Mouse (Mus musculus) gonadal fat pad, adult 2 months (tissue): ENCODE measurements at regions not wholly inside any gene's neighbourhood (a gene's known extent, or its start where the extent isn't known, plus 50 kb on each side); places are given as distances from the start of the nearest gene placed in this dataset.

Experiments
- DNase-seq: peaks from one replicate; pipeline ENCODE4 v3.0.0-alpha.2; 2012; ENCODE audit warnings: low read depth

DNA sequence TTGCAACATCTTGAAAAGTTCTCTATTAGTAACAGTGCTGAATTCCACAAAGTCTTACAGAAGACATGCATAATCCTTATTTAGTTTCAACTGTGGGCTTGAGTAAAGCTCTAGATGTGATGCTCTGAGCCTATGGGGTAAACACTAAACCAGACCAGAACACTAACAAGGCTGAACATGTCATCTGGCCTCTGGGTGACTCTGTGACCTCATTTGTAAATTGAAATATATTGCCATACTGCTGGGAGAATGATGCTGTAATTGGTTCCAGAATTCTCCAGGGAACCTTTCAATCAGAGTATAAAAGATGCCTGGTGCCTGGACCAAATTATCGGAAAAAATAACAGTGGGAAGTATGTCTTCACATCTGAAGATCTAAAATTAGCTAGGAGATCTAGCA is 309.9 kb upstream of the Megf9 start:
- no peak for DNase-seq

GRCm38 (mm10) chr4:70810956-70811316 is 276.1 kb upstream of the Megf9 start:
- no peak for DNase-seq

DNA sequence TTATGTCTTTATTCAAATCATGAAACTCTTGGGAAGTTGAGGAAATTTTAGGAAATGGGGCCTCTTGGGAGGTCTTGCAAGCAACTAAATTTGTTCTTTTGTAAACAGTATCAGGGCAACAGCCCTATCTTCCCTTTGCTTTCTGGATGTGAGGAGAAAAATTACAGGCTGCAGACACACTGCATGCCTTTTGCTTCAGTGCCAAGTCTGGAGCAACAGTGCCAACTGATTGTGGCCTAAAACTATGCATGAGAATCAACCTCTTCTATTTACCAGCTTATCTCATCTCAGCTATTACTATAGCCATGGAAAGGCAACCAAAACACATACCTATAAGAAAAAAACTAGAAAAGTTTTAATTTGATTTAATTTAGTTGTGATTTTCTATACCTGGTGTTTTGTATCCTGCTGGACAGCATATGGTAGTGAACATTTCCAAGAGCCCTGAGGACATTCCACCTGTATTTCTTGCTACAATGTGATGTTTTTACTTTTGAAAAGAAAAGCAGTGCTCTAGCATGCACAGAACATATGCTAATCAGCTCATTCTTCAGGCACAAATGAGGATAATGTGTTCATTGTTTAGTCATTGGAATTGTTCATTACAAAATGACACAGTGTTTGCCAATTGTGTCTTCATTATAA is 275.6 kb upstream of the Megf9 start:
- DNase-seq = no peak

GRCm38 (mm10) chr4:70804925-70805342 is 270.1 kb upstream of the Megf9 start:
- no peak for DNase-seq

DNA sequence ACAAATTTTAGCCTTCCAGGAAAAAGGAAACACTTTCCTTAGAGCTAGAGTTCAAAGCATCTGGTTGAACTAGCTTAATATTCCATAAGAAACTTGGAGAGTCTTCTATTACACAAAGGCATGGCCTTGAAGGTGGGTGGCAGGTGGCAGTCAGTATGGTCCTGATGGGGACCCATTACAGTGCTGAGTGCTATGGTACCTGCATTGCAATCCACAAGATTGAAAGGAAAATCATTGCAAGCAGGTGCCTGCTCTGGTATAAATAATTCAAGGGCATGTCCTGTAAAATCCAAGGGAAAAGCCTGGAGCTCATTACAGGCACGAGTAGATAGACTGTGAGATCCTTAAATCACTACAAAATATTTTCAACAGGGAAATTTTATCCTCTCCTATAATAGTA is 263.7 kb upstream of the Megf9 start:
- no peak for DNase-seq

GRCm38 (mm10) chr4:70797935-70798334 is 263.1 kb upstream of the Megf9 start:
- no peak for DNase-seq

GRCm38 (mm10) chr4:70783487-70783886 is 248.7 kb upstream of the Megf9 start:
- DNase-seq = no peak

- DNase-seq = no peak
Measured at GRCm38 (mm10) chr4:70781591-70781990, 246.8 kb upstream of the Megf9 start.

DNA sequence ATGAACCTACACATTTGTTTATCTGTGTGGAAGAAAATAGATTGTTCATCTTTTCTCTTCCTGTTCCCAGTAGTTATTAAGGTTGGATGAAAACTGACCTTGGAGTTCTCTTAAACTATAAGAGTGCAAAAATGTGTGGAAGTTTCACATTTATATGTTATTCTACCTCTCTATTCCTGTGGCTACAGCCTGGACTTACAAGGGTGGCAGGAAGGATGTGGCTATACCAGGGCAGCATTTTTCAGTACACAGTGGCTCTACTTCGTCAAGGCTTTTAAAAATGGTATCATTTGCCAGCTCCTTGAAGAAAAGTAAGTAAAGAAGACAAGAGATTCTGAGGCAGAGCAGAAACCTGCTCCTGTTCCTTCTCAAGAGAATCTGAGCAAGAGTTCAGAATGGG is 241.5 kb upstream of the Megf9 start:
- DNase-seq = no peak

- DNase-seq = no peak
Measured at GRCm38 (mm10) chr4:70743425-70743824, 208.6 kb upstream of the Megf9 start.

DNA sequence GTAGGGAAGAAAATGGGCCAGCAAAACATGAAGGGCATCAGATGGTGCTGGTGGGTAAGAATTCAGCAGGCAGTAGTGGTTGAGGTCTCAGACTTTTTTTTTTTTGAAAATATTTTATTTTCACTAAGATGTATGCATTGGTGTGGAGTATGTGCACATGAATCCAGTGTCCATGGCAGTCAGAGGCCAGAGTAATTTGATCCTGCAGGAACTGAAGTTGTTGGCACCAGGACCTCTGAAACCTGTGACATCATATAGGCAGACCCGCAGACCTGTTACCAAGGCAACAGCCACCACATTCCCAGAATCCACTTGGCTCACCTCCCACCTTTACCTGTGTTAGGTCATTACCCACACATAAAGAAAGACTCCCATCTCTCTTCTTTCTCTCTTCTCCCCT is 207.2 kb upstream of the Megf9 start:
- DNase-seq = no peak

- no peak for DNase-seq
Measured at GRCm38 (mm10) chr4:70741121-70741520, 206.3 kb upstream of the Megf9 start.

GRCm38 (mm10) chr4:70709126-70709689 is 174.4 kb upstream of the Megf9 start:
- DNase-seq = no peak

- no peak for DNase-seq
Measured at GRCm38 (mm10) chr4:70705128-70705752, 170.4 kb upstream of the Megf9 start.

DNA sequence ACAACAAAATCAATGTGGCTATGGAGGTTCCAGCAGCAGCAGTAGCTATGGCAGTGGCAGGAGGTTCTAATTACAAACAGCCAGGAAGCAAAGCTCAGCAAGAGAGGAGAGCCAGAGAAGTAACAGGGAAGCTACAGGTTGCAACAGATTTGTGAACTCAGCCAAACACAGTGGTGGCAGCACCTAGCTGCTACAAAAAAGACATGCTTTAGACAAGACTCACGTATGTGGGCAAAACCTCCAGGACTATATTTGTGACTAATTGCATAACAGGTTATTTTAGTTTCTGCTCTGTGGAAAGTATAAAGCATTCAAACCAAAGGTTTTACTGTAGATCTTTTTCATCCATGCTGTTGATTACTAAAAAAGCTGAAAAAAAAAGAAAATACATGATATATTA is 166.1 kb upstream of the Megf9 start:
- no peak for DNase-seq

DNA sequence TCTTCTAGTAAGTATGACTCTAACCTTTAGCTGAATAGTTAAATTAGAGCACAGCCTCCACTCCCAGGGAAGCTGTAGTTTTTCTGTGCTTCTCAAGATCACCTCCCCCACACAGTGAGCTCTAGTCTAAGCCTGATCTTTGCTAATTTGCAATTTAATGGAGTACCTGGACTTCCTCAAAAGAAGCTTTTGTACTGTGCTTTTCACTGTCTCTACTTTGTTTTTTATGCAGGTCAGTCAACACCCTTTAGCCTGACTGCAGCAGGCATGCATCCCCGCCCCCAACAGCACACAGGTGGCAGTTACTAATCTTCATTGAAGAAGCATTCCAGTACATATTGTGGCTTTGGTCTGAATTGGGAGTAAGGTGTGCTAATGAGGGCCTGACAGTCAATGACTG is 129.4 kb upstream of the Megf9 start:
- no peak for DNase-seq

GRCm38 (mm10) chr4:70621431-70621837 is 86.6 kb upstream of the Megf9 start:
- peak; percentile 40 for DNase-seq

GRCm38 (mm10) chr4:70619636-70620287 is 85.0 kb upstream of the Megf9 start:
- no peak for DNase-seq

DNA sequence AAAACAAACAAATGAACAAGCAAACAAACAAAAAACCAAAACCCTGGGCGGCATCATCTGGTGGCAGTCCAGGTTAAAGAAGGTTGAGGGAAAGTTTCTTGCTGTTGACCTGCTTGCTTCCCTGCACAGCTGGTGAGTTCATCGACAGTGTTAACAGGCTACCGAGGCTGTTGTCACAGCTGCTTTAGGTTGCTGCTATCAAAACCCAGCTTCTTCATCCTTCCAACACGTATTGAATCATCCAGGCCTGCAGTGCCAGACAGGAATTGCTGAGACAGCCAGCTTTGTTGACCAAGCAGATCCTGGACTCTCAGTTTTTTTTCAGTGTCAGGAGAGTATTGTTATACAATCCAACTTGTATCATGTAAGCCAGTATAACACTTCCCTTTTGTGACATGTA is 81.0 kb upstream of the Megf9 start:
- DNase-seq = no peak

DNA sequence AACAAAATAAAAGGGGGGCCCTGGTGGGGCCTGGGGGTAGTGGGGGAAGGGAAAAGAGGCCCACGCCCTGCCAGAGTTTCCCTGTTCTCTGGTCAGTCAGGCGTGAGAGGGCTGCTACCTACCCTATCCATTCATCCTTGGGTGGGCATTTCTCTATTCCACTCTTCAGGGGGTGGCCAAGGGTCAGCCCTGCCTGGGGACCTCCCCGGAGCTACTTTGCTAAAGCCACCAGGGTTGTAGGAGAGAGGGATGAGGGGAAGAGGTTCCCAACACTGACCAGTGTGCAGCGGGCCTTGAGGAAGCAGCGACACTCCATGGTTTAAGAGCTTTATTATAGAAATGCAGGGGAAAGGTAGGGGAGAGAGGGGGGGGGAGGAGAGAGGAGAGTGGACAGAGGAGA is 79.6 kb upstream of the Megf9 start:
- DNase-seq = no peak

DNA sequence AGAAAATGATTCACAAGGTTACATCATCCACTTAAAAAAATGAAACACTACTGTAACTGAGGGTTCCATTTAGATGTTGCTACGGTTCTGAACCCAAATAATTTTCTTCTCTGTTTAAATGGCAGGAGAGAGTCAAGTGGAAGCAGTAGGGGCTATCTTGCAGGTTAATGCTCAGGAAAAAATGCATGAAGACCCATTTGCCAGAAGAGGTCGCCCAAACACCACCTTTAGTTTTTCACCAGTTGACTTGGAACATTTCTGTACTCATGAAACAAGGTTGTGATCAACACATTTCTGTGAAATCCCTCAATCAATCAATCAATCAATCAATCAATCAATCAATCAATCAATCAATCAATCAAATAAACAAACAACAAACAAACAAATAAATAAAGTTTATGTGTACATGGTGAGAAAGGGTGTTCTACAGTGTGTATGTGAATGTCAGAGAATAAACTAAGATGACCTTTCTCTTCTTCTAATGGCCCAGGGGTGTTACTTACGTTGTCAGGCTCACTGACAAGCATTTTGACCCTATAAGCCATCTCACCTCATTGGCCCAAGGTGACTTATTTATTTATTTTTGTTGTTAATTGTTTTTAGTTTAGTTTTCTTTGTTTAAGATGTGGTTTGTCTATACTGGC is 68.5 kb upstream of the Megf9 start:
- DNase-seq = no peak

DNA sequence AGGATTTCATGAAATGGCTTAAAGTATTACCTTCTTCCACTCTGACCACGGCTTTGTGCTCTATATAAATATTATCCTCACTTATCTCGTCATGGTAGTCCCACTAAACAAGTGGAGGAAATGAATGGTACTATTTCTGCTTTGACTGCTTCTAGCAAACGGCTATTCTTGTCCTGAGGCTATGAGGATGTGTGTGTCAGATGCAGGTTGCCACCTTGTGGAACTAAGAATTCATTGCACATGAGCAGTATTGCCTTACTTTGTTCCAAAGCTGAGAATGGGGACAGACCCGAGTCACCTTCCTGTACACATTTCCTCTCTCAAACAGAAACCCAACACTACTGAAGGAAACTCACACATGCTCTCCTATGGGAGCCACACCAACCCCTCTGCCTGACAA is 66.5 kb upstream of the Megf9 start:
- no peak for DNase-seq
